Mouse (Mus musculus): Measurements from ENCODE around the gene Cbx1.

DNA sequence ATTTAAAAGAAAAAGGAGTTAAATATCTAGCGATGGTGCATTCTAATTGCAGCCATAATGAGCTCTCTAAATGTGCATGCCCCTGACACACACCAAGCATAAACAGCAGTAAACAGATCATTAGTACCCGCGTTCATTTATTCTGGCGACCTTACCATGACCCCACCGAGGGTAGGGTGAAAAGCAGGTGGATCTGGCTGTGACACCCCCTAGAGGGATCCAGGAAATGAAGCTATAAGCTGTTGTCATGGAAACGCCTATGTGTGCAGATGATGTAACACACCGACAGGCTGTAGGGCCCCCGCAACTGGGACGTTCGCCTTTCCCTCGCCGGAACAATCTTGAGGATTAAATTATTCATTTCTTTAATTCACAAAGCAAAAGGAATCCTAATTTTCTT is 46.9 kb upstream of the Cbx1 start:
- TF ChIP-seq CTCF (IDR thresholded peaks at IDR 0.05; ENCODE audit: control insufficient read depth, insufficient read depth, insufficient read length), result no peak
- TF ChIP-seq USF1 (IDR thresholded peaks at IDR 0.05; ENCODE audit: low read depth), result no peak

Measured in C2C12 (cell line).